Mouse (Mus musculus) heart, postnatal 36 days (tissue): Measurements from ENCODE around the gene Ercc6. TPM values are rescaled to one million over a fixed set of nuclear protein-coding genes. Genes with fewer than 3 reads are reported as not detected.
A peak's percentile ranks its signal among the peaks of the same experiment; 100 is the strongest.

Source experiments
- DNase-seq, 2 experiments: peaks; one replicate each; pipeline ENCODE4 v3.0.0; 2021 to 2022
- intact Hi-C: fragments of 180-260 bp; cut with DNase I; formaldehyde crosslinking; loops from one replicate; pipeline ENCODE4 v1.15.1; 2025
- total RNA-seq, 2 experiments: library from RNA; stranded (reverse); gene quantifications; 2 replicates each; pipeline ENCODE4 v1.2.3; 2021

Gene Ercc6
- 1 to 10 TPM; 3.4 to 4.5 TPM for total RNA-seq

DNA sequence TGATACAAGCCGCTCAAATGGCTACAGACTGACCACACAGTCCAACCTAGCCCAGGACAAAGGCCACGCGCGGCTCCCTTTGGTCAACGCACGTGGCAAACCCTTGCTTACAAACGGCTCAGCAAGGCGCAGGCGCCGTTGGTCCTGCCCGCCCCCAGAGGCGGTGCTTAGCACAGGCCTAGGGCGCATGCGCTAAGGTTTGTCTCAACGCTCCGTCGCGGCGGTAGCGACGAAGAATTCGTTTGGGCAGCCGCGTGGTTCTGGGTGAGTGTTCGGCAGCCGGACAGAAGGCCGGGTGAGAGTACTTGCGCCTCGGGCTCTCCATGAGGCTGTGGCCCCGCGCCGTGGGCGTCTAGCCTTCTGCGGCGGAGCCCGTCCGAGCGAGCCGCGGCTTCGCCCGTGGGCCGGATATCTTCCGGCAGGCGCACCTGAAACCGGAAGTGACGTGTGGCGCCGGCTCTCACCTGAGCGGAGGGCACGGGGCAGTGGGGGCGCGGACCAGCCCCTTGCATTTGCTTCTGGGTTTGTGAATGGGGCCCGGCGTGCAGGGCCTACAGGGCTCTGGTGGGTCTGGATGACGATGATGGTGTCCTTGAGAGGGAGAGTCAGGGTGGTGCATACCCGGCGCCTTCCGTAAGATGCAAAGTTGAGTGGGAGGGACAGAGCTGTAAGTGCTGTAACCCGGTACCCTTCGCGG is at the start of gene Ercc6:
Gene Ercc6, plus strand, starts transcription at position 186 of the 697 bp plus-strand sequence.
- DNase-seq: peak; percentile 95 to 96
- intact Hi-C loops: no loop called here

DNA sequence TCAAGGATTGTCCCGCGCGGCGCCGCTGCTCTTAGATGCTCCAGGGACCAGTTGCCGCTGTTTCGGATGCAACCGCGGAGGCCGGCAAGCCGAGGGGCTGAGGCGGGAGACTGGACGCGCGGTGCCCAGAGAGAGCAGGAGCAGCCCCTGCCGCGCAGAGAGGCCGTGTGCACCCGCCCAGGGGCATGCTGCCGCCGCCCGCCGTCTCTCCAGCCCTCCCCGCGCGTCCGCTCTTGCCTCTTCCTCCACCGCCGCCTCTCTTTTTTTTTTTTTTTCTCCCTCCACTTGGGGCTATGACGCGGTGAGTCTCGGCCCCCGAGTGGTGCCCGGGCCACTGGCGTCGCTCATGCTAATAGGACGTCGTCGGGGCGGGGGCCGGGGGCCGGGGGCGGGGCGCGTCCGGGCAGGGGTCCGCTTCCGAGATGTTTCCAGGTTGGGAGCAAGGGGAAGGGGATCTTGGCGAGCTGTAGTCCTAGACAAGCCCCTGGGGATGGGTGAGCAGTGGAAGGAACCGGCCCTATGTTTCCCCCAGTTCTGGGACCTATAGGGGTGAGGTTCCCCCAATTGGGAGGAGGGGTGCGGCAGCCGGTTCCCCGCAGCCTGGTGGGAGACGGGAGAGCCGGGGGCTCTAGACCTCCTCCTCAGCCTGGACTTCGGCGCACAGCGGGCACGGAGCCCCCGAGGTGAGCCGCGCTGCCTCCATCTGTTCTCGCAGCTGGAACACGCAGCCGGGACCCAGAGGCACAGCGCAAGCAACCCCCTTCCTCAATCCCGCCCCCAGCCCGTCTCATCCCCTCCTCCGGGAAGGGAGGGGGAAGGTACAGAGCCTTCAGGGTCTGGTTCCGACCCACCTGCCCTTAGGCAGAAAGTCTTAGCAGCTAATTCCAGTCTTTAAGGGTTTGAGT is 48.5 kb upstream of the Ercc6 start, which contains the start of gene Slc18a3:
Gene Slc18a3, minus strand, starts transcription at position 250 of the 905 bp plus-strand sequence.
- no peak for DNase-seq
- intact Hi-C loops: no loop called here

DNA sequence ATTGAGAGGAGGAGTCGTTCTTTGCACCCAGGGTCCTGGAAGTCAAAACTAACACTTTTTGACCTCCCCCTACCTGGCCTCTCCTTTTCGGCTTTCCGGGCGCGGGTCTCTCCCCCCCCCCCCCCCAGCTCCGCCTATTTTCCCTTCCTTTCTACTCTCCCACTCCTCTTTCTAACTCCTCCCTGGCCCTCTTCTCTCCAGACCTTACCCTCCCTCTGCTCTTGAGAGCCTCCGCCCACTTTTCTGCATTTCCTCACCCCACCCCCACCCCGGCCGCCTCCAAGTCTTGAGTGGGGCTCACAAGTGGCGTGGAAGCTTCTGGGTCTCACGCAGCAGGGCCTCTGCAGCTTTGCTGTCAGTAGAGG is 47.8 kb upstream of the Ercc6 start:
- no peak for DNase-seq
- intact Hi-C loops: no loop called here

DNA sequence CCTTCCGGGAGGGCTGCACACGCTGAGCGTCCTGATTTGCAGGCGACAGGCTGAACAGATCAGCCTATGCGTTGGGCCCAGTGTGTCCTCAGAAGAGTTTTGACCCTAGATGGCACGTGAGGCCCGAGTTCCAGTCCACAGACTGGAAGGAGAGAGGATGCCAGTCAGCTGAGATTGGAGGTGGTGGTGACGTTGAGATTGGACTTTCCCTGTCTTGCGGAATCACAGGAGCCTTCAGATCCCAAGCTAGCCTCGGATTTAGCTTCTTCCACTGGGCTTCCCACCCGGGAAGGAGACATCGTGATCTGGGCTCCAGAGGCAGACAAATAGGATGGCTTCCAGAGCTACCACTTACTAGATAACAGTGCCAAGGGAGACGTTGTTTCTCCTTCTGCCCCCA is 47.4 kb upstream of the Ercc6 start, which contains the start of gene Chat:
Gene Chat, minus strand, starts transcription at position 101 of the 400 bp plus-strand sequence.
- intact Hi-C loops: no loop called here
- no peak for DNase-seq

DNA sequence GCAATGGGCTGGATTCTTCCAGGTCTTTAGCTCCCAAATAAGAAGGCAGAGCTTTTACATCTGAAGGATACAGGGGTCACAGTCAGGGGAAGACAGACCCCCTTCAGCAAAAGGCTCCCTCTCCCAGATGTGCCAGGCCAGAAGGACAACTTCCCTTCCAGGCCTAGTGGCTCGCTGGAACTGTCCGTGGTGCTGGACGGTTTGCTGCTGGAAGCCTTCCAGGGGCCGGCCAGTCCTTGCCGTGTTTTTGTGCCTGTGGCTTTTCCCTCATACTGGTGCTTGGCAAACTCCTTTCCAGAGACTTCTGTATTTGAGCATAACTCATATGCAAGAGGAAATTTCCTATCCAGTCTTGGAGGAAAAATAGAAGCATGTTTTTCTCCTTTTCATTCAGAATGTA is 45.7 kb upstream of the Ercc6 start:
- intact Hi-C loops: no loop called here
- DNase-seq: peak; percentile 51 to 63

DNA sequence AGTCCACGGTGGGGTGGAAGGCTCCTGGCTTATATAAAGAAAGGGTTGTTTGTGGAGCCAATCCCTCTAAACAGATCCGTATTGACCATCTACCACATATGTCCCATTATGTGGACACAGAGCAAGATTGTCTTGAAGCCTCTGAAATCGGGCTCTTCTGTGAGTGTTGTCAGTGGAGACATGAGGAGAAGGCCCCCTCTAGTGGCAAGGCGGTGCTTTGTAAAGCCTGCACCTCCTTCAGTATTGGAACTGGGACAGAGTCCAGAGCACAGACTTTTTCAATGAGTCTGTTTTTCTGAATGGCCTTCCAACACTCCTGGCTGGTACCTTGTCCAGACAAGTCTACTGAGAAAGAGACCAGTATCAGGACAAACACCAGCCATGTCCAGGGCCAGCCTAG is 40.3 kb upstream of the Ercc6 start:
- intact Hi-C loops: no loop called here
- DNase-seq: peak; percentile 13 to 21

DNA sequence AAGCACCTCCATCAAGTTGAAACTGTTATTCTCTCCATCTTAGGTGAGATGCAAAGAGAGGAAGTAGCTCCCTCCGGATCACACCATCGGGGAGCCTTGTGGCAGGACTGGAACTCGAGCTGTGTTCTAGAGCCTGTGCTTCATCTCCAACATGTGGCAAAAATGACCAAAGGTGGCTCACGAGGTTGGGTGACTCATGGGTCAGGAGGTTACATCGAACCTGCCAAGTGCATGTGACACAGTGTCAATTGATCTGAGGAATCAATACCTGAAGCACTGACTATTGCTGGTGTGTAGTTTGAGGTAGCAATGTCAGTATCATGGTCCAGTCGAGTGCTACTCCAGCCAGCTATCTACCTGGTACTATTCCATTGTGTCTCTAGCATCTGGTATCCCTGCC is 36.8 kb upstream of the Ercc6 start:
- intact Hi-C loops: no loop called here

DNA sequence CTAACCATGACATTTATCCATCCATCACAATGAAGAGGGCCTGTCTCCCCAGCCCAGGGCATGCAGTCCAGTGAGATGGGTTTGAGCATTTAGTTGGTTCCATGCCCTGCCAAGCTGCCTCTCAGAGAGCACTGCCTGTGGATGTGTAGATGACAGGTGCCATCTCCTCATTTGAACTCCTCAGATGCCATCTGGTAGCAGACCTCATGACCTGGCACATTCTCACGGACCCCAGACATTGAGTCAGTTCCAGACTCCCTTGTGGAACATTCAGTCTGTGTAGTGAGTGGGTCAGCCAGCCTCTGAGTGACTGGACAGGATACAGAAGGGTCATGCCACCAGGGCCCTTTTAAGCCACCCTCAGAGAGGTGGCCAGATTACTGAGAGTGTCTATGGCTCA is 35.7 kb upstream of the Ercc6 start:
- DNase-seq: no peak
- intact Hi-C loops: no loop called here

More for the DNA sequence above, 36.8 kb upstream of the Ercc6 start:
- no peak for DNase-seq

DNA sequence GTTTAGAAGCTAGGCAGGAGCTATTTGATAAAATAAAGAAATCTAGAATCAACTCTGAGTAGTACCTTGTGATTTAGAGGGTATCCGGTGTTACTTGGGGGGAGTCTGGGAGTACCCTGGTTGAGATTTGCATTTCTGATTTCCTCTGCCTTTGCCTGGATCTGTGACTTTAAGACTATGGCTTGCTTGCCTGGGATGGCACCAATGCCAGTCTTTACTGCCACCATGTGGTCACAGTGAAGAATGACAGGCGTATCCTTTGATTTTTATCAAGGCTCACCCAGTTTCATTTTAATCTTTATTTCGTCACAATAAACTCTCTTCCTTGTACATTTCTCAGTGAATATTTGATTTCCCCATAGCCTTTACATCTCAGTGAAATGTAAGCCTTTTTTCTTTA is 31.3 kb upstream of the Ercc6 start:
- intact Hi-C loops: loop anchor here (1.0 to 5.0 kb wide), 2 partner anchors 170 to 254 kb away; no protein-coding TSS in a partner anchor
- DNase-seq: no peak

DNA sequence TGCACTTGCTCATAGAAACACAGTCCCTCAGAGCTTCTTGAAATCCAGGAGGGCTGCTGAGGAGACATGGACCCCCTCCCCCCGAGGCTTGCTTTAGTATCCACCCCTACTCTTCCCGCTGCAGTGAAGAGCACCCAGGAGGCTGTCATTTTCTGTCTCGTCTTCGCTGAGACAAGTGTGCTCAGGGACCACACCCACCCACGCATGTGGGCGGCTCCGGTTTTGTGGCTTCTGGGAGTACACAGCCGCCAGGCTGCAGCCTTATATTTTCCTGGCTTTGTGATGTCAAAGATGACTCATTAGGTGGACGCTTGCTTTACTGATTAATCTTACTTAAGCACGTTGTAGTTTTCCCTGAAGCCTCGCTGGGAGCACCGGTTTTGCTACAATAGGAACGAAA is 20.8 kb upstream of the Ercc6 start:
- intact Hi-C loops: no loop called here
- DNase-seq: no peak

DNA sequence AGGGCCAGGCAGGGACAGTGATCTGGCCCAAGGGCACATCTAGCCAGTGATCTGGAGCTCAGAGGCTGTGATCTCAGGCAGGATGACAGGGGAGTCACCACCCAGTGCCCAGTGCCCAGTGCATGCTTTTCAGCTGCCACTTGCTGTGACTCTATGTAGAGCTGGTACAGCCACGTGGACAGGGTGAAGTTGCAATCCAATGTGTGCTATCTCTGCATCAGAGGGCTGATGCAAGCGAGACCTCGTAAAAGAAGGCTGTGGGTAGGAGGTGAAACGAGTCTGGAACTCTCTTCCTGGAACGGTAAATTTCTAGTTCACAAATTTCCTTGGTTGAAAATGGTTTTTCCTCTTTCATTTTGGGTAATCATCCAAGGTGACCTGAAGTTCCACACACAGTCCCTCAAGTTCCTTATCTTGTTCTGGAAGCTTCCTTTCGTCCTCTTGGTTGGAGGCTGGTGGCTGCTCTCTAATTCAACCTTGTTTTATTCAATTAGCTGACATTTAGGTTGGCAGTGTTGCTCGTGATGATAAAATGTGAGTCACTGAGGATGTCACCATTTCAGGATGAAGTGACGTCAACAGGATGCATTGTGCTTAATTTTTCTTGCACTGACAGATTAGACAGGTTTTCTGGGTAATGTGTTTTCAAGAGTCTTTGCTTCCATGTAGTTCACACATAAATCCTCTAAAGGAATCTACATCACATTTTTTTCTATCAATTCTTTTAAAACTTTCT is 17.0 kb upstream of the Ercc6 start:
- intact Hi-C loops: no loop called here
- DNase-seq: no peak

DNA sequence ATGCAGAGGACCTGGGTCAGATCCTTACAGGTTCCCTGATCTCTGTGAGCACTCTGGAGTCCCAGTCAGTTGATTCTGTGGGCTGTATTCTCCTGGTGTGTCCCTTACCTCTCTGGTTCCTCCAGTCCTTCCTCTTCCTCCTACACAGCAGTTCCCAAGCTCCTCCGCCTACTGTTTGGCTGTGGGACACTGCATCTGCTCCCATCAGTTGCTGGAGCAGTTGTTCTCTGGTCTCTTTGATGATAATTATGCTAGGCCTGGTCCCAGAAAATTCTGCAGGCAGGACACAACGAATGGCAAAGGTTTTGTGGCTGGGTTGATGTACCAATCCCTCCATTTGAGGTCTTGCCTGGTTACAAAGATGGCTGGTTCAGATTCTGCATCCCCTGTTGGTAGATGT is 12.0 kb upstream of the Ercc6 start:
- intact Hi-C loops: no loop called here
- DNase-seq: no peak

DNA sequence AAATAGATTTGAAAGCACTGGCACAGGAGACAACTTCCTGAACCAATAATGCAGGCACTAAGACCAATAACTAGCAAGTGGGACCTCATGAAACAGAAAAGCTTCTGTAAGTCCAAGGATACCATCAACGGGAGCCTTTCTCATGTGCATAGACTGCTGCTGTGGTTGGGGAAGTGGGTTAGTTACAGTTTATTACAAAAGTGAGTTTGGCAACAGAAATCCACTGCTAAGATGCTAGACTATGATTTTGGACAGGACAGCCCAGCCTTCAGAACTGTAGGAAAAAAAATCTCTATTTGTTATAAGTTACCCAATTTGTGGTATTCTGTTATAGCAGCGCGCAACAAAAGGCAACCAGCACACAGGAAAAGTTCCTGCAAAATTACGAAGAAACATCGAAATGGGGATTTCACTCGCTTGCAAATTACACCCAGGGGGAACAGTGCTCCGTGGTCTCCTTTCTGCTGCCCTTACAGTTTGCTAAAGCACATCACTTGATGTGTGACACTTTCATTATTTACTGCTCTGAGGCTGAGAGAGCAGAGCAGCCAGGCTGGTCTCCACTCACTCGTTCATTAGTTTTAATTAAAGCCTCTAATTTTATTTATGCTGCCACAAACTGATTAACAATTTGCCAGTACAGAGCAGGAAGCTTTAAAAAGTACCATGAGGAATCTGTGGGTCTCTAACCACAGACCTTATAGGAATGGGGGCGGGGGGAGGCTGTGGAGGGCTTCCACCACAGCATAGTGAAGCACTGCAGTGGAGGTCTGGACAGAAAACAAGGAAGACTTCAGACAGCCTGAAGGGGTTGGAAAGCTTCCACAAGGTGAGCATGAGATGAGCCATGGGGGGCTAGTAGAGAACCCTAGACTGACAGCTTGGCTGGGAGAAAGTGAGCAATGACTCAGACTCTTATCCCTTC is 10.3 kb upstream of the Ercc6 start:
- intact Hi-C loops: no loop called here
- DNase-seq: no peak

DNA sequence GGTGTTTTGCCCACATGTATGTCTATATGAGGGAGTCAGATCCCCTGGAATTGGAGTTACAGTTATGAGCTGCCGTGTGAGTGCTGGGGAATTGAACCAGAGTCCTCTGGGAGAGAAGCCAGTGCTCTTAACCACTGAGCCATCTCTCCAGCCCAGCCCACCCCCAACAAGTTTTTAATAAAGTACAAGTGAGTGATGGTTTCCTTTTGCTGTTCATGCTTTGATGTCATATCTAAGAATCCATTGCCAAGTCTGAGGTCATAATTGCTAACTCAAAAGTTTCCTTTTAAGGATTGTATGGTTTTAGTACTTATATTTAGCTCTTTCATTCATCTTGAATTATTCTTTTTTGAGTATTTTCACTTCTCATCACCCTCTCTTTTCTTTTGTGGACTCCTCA is 9.4 kb upstream of the Ercc6 start:
- intact Hi-C loops: no loop called here
- DNase-seq: no peak

DNA sequence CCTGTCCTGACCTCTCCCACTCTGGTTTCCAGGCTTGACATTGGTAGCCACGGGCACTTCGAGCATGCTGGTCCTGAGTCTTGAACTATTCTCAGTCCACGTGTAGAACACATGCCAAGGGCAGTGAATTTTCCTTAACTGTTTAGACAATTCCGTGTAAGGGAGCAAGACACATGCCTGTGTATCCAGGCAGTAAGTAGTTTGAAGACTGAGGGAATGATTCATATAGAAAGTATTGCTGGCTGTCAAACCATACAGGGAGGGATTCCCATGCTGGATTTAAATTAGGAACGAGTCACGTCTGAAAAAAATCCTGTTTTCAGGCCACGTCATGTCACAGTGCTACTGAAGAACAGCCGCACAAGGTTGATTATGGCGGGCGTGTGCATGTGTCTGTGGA is 7.0 kb upstream of the Ercc6 start:
- DNase-seq: no peak
- intact Hi-C loops: no loop called here

DNA sequence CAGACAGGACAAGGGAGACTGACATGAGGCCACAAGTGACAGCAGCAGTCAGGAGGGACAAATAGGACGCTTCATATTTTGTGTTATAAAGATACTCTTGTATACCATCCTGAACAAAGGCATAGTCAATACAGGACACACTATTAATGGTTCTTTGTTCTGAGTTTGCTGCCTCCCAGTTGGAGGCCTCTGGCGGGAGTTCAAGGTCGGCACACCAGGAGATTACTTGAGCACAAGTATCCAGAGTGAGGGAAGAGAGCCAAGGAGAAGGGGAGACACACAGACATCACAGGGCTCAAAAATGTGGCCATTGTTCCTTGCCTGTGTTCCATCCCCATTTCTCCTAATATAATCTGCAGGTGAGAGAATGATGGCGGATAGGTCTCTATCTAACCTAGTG is 6.1 kb upstream of the Ercc6 start:
- intact Hi-C loops: no loop called here
- DNase-seq: no peak

DNA sequence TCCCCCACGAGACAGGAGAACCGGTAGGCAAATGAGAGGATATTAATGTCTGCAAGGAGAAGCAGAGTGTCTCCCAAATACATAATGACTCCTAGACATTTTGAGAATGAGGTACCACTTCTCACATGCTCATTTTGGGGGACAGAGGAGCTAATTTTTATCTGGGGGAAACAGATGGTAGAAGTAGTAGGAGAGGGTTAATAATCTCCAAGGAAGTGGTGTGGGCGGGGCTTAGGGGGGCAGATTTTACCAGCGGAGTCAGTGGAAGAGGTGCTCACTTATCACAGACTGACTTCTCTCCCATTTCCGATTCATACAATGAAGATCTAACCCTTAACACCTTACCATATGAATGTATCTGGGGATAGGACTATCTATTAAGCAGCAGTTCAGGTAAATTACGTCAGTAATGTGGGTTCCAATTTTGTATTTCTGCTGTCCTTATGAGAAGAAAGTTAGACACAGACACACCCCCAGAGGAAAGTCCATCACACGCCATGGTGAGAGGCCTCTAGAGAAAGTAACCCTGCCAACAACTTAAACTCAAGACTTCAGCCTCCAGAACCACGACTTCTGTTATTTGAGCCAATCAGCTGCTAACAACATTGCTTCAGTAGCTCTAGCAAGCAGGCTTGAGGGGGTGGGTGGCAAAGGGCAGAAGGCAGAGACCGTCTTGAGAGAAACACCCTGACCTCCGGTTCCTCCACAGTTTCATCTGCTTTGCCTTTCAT is 5.1 kb upstream of the Ercc6 start:
- DNase-seq: no peak
- intact Hi-C loops: no loop called here

DNA sequence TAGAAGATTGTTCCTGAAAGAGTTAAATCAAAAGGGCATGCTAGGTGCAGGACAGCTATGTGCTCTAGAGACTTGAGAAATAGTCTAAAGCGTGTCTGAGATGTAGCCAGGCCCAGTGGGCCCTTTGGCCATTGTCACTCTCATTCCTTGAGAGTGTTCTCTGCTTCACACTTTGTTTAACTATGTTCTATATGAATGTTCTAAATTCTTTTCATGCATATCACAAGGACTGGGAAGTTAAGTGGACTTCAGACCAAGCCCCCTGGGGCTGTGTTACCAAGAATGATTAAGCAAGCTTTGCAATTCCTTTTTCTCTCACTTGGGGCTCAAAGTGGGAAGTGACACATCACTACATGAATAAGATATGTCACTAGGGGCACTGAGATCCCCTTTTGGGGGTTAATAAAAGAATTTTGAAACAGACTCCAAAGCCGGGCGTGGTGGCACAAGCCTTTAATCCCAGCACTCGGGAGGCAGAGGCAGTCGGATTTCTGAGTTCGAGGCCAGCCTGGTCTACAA is 3.8 kb upstream of the Ercc6 start:
- no peak for DNase-seq
- intact Hi-C loops: no loop called here

DNA sequence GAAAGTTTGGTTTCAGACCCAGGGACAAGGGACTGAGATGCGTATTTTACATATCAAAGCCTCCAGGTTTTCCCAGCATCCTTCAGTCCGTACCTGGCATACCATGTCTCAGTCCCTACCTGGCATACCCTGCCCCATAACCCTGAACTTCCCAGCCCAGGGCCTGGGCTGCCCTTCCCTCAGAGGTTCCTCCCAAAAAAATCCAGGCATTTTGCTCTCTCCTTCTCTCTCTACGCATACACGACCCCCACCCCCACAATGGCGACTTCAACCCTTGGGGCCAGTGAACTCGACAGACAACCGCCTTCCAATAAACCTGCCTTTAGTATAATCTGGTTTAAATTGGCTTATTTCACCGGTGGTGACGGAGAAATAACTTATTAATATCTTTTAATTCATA is 409 bp upstream of the Ercc6 start:
- intact Hi-C loops: no loop called here

More for the DNA sequence above, 409 bp upstream of the Ercc6 start:
- DNase-seq: no peak
